Mouse (Mus musculus) cerebellum, postnatal 36 days (tissue): ENCODE data around the gene Hcls1.

ENCODE experiments used
- DNase-seq, 2 experiments: peaks; one replicate each; pipeline ENCODE4 v3.0.0; 2021 to 2022; ENCODE audit warnings: mixed read lengths in 2 of 2

Gene Hcls1

GRCm38 (mm10) chr16:36989999-36990625, 55.3 kb downstream of the Hcls1 start, which contains the start of gene Fbxo40:
TSS of gene Fbxo40 (minus strand) at chr16:36990467.
- no peak for DNase-seq

GRCm38 (mm10) chr16:36997650-36998049, 62.9 kb downstream of the Hcls1 start:
- no peak for DNase-seq

GRCm38 (mm10) chr16:36999366-36999972, 64.7 kb downstream of the Hcls1 start:
- DNase-seq: peak; percentile 70 to 73

- DNase-seq: no peak
These were observed 74.5 kb downstream of the Hcls1 start for GRCm38 (mm10) chr16:37009262-37009661.

- peak in 1 of 2 experiments; percentile 39 for DNase-seq
These were observed 75.6 kb downstream of the Hcls1 start for GRCm38 (mm10) chr16:37010370-37010769.

GRCm38 (mm10) chr16:37011061-37011921, 76.5 kb downstream of the Hcls1 start, which contains the start of gene Polq:
TSS of gene Polq (plus strand) at chr16:37011786.
- peak; percentile 89 to 90 for DNase-seq

GRCm38 (mm10) chr16:37011922-37012289, 77.1 kb downstream of the Hcls1 start:
- no peak for DNase-seq

GRCm38 (mm10) chr16:37012336-37012735, 77.6 kb downstream of the Hcls1 start:
- no peak for DNase-seq
